Mouse (Mus musculus): ENCODE measurements around the gene Rab3d.
"Not testable (repeated sequence)": the region's sequence is repeated elsewhere in the genome, so short reads cannot be mapped to it uniquely, and the experiment has no call there.

Rab3d gene

DNA sequence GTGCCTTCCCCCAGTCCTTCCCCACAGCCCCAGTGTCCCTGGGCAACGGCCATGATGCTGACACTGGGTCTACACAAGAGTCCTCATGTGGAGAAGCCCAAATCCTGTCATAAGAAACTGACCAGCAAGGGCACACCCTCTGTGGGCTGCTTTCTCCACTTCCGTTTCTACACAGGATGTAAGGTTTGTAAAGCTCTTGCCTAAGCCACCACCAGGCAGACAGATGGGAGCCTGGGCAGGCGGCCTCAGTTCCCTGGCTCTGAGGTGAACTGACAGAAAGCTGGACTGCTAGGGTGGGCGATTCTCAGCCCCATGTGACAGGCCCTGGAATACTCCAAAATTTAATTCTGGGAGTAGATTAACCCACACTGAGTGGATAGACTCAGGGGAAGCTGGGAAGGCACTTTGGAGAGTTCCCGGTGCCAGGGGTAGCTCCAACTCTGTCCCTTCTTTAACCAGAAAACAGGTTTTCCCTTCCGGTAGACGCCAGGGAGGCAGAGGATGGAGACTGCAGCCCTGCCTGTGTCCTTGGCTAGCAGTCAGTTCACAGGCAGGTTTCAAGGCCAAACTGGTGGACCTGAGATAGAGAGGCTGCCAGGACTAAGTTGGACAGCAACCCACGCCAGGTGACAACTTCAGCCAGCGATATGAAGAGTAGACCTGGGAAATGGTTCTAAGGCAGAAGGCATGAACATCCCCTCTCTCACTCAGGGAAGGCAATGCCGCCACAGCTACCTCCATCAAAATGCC is 8.3 kb downstream of the Rab3d start:
- DNase-seq (ENCODE audit: low spot score): no peak

DNA sequence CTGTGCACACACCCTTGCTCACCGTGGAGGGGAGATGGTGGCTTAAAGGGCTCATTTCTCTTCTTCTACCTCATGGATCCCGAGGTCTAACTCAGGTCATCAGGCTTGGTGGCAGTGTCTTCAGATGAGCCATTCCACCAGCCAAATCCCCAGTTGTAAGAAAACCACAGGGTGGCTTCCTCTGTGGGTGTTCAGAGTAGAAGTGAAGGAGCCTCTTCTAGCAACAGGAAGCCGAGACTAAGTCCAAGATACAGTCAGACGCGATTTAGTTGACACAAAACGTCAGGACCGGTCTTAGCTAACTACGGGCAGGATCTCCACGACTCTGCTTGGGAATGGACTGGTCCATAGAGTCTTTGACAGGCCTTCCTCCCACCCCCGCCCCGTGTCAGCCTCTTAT is 9.8 kb downstream of the Rab3d start:
- DNase-seq (ENCODE audit: low spot score): no peak

DNA sequence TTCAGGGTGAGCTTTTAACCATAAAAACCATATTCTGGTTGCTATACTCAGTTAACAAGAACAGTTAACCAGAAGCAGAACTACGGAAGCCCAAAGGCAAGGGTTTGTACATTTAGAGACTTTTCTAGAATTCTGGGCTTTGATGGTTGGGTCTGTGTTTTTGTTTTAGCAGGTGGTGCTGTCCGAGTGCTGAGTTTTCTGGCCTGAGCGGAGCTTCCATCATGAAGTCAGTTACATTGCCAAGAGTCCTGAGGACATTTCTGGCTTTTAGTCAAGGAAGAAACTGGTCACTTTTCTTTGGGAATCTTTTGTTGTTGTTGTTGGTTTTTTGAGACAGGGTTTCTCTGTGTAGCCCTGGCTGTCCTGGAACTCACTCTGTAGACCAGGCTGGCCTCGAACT is 14.0 kb downstream of the Rab3d start:
- no peak for DNase-seq (ENCODE audit: low spot score)

DNA sequence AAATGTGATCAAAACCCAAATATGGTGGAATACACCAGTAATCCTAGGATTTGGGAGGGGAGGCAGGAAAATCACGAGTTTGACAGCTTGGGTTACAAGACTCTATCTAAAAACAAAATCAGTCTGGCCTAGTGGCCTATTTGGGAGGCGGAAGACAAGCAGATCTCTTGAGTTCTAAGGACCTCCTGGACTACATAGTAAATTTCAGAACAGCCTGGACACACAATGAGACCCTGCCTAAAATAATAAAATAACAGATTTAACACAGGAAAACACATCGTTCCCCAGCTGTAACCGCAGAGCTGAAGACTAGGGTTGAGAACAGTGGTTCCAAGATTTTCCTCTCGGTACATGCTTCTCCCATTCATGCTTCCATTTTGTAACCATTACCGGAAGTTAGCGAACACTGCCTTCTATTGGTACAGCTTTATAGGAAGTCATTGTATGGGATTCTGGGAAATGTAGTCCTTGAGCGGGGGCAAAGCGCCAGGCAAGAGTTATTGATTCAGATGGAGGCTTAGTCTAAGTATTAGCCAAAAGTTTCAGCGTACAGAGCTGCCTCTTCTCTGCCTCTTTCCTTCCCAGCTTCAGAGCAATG is 16.7 kb downstream of the Rab3d start:
- DNase-seq (ENCODE audit: low spot score): peak; percentile 85

DNA sequence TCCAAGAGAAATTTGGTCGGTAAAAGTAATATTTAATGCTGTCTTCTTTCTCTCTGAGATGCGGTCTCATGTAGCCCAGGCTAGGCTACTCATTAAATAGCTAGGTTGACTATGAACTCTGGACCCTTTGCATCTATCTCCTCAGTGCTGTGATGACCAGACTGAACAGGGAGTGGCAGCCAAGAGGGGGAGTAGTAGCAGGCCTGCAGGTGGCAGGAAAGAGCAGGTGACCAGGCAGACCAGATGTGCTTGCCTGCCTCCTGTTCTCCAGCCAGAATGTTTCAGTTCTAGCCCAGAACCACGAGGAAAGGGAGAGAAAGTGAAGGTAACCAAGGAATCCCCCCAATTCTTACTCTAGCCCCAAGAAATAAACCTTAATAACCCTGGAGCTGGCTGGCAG is 28.8 kb downstream of the Rab3d start:
- no peak for DNase-seq (ENCODE audit: low spot score)

DNA sequence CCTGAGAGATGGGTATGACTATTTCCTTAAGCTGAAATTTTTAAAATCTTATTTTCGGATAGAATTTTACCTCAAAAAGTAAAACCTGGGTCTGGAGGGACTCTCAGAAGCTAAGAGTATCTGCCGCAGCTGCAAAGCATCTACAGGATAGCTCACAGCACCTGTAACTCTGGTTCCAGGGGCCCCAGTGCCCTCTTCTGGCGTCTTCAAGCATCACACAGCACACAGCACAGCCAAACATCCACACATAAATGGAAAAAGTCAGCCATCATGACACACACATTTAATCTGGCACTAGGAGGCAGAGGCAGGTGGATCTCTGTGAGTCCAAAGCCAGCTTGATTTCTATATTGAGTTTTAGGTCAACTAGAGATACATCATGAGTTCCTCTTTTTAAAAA is 41.4 kb downstream of the Rab3d start:
- no peak for DNase-seq (ENCODE audit: low spot score)

DNA sequence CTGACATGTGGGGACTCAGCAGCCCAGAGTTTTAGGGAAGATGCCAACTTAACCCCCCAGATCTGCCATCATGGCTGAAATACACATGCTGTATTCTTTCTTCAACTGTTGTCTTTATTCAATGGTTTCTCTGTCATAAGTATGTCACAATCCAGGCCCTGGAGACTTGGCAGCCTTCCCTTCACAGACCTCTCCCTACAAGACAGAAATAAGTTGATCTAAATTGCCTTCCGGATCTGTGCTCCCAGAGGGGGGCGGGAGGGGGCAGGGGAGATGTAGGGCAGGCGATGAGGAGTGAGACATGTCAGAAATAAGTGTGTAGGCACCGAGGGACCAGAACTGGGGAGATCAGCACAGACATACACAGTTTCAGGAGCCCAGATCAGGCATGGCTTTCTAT is 45.8 kb downstream of the Rab3d start:
- no peak for DNase-seq (ENCODE audit: low spot score)

DNA sequence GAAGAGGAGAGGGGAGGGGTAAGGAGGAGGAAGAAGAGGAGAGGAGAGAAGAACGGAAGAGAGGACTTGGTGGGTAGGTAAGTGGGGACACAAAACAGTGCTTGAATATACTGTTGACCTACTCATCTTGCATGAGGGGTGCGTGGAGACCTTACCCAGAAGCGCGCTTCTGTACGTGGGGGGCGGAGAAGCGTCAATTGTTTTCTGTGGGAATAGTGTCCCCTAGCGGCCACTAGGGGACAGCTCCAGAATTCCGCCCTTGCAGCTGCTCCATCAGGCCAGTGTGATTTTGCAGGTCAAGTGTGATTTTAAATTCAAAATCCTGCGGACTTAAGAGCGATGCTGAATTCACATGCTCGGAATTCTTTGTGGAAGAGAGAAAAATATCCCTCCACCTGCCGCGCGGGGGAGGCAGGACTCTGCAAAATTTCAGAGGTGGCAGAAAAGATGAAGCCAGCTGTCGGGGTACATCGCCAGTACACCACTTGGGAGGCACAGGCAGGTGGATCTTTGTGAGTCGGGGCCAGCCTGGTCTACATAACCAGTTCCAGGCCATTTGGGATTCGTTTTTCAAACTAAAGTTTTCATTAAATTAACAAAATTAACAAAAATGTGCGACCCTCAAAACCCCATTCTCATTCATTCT is 47.0 kb downstream of the Rab3d start:
- peak; percentile 82 for DNase-seq (ENCODE audit: low spot score)

DNA sequence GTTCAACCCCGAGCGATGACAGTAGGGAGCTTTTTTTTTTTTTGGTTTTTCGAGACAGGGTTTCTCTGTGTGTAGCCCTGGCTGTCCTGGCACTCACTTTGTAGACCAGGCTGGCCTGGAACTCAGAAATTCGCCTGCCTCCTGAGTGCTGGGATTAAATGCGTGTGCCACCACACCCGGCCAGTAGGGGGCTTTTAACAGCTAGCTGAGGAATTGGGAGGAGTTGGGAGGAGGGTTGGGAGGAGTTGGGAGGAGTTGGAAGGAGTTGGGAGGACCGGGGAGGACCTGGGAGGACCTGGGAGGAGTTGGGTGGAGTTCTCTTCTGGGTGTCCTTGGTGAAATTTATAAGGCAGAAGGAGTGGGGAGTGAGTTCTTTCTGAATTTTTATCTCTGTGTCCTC is 48.7 kb downstream of the Rab3d start:
- DNase-seq (ENCODE audit: low spot score): peak; percentile 50

DNA sequence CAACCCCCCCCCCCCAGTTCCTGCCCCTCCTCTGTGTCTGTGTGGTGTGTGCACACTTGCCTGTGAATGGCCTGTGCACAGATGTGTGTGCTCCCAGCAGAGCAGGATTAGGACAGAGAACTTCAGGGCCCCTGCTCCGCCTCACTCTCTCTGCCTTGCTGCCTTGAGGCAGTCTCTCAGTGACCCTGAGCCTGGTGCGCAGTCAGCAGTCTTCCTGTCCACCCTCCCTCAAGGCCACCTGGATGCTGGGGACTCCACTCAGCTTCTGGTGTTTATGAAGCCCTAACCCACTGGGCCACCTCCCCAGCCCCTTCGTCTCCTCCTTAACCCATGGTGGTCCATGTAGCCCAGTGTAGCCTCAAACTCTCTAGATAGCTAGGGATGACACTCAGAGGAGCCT is 50.3 kb downstream of the Rab3d start:
- no peak for DNase-seq (ENCODE audit: low spot score)

DNA sequence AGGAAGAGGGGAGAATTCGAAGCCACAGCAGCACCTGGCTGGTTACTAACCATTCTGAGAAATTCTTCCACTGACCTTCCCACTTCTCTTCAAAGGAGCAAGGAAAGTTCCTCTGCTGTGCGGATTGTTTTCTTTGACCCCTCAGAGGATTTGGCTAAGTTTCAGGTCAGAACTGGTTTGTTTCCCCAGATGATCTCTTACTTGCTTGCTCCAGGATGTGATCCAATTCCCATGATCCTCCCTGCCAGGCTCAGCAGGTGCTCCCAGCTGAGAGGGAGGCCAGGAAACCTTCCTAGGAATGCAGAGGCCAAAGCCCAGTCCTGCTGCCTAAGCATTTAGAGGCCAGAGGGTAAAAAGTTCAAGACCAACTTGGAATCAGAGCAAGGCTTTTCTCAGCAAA is 51.4 kb downstream of the Rab3d start:
- DNase-seq (ENCODE audit: low spot score): no peak

DNA sequence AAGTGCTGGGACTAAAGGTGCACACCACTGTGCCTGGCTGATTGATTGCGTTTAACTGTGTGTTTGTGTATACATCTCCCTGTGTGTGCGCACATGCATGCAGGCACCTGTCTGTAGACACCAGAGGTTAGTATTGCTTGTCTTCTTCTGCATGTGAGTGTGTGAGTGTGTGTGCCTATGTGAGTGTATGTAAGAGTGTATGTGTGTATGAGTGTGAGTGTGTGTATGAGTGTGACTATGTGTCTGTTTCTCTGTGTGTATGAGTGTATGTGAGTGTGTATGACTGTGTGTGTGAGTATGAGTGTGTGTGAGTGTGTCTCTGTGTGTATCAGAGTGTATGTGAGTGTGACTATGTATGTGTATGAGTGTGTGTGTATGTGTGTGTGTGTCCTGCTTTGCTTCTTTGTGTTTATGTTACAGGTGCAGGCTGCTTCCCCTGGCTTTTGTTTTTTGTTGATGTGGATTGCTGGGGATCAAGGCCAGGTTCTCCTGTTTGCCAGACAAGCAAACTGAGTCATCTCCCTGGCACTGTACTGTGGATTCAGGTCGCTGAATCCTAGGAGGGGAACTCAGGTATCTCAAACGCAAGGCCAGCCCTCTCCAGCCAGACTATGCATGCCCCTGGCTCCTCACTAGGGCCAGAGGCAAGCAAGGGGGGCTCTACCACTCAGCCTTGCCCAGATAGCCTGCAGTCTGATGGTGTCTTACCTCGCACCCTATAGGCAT is 52.2 kb downstream of the Rab3d start:
- no peak for DNase-seq (ENCODE audit: low spot score)

DNA sequence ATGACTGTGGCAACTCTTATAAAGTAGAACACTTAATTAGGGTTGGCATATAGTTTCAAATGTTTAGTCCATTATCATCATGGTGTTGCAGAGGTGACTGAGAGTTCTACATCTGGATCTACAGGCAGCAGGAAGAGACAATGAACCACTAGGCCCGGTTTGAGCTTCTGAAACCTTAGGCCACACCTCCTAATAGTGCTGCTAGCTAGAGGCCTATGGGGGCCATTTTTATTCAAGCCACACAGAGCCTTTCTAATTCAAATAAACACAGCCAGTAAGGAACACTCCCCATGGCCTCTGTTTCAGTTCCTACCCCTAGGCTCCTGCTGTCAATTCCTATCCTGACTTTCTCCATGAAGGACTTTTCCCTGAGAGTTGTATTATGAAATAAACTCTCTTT is 55.8 kb downstream of the Rab3d start:
- no peak for DNase-seq (ENCODE audit: low spot score)

DNA sequence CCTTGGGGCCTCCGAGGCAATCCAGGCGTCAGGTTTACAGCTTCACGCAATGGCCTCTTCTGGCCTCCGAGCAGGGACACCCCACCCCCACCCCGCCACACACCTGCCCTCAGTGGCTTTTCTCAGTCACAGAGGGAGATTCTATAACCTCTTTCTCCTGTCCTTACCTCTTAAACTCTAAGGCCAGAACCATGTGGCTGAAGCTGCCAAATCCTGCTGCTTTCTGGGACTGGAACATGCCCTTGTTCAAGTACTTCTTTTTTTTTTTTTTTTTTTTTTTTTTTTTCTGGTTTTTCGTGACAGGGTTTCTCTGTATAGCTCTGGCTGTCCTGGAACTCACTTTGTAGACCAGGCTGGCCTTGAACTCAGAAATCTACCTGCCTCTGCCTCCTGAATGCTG is 57.6 kb downstream of the Rab3d start:
- not testable (repeated sequence) for DNase-seq (ENCODE audit: low spot score)

DNA sequence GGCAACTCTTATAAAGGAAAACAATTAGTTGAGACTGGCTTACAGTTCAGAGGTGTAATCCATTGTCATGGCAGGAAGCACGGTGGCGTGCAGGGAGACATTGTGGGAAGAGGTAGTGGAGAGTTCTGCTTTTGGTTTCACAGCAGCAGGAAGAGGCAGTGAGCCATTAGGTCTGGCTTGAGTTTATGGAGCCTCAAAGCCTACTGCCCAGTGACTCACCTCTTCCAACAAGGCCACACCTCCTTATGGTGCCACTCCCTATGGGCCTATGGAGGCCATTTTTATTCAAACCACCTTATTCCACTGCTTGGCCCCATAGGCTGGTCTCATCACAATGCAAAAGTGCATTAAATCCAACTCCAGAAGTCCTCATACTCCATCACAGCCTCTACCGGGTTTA is 58.4 kb downstream of the Rab3d start:
- DNase-seq (ENCODE audit: low spot score): no peak

DNA sequence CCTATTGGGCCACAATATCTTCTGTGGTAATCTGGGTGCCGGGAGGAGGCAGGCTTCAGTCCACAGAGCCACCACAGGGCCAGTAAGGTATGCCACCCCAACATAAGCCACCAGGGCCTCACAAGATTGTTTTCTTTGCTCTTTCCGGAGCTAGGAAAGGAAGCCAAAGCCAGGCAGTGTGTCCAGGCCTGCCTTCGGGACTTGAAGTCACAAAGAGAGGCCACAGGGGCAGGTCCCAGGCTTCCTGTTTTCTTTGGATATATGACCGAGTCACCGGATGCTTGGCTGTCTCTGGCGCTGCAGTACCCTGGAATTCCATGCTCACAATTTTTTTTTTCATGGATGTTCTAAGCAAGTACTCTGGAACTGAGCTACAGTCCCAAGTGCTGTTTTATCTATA is 59.9 kb downstream of the Rab3d start:
- no peak for DNase-seq (ENCODE audit: low spot score)

DNA sequence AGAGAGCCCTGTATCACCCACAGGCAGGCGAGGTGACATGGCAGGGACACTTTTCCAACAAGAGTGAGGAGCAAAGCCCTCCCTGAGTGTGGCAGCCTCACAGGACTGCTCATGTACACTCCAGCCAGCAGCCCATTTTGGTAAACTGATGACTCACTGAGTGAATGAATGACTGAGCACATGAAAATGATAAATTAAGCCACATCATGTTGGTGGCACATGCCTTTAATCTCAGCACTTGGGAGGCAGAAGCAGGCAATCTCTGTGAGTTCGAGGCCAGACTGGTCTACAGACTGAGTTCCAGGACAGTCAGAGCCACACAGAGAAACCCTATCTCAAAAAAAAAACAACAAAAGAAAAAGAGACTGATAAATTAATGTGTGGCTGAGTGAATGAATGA is 60.5 kb downstream of the Rab3d start:
- no peak for DNase-seq (ENCODE audit: low spot score)

All from retina, embryonic 14.5 days (tissue).